Mouse (Mus musculus): ENCODE results near the gene Slc25a48.

The Slc25a48 gene

DNA sequence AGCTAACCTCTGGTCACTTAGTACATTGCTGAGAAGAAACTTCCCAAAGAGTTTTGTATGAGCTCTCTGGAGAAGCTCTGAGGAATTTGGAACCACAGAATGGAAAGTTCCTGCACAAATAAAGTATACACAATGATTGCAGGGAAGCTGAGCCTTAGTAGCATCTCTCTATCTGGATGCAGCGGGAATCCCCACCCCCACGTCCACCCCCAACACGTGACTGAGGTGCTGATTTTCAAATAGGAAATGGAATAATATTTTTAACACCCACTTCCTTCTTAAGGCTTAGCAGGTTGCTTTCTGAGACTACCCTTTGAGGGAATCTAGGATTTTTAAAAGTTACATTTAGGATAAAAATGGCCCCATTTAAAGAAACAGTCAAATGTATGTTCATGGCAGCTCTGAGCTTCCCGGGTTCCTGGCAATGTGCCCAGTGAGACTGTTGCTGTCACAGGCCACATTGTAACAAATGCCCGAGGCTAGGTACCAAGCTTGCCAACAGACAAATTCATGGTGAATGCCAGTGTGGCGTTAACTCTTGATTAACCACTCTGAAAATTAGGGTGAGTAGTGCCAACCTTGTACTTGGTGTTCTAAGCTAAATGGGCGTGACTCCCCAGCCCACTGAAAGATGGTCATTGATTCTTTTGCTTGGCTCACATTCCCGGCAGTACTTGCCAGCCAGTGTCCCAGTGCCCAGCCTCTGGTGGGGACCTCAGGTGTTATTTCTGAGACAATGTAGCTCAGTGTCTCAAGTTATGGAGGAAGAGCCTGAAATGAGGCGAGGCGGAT is 11.3 kb downstream of the Slc25a48 start:
- peak; percentile 24 for DNase-seq (ENCODE audit: low read depth)

DNA sequence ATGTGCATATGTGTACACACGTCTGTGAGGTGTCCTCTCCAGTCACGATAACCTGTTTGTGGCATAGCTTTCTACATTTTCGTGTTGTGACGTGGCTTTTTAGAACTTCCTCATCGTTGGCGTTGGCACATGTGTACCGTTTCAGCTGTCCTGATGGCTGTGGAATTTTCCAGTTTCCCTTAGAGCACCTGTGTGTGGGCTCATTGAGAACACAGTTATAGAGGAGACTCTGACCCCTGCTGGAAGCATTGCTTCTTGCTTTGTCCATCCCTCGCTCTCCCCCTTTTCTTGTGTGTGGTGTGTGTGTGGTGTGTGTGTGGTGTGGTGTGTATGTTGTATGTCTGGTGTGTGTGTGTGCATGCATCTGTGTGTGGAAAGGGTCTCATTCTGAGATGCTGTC is 11.9 kb downstream of the Slc25a48 start:
- DNase-seq (ENCODE audit: low read depth), result no peak

DNA sequence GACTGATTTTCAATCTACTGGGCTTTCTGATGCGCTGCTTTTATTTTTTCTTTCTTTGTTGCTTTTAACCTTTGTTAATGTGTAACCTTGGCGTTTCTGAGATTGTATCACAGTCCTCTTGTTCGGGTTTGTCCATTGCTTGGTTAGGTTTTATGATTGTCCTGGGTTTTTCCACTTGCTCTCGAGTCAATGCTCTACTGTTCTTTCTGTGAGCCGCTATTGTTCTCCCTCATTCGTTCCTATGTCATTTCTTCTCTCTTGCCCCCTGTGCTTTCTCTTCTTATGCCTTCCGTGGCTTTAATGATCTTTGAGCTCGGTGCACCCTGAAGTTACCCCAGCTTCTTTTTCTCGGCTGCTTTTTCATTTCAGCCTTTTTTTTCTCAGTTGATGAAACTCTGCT is 19.8 kb downstream of the Slc25a48 start:
- DNase-seq (ENCODE audit: low read depth), result no peak

DNA sequence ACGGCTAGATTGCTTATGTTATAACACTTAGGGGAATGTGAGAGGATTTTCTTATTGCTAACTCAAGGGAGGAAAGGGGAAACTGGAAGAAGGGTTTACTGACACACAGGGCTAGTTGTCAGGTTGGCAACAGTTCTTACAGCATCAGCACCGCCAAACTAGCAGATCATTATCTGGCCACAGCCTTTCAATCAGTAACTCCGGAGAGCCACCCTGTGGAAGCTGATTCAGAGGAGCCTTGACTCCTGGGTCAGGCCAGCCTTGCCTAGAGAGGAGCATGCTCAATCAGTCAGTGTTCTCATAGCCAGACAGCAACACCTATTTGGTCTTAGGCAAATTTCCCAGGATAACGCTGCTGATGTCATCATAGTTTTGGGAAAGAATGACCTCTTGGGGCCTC is 23.3 kb downstream of the Slc25a48 start:
- DNase-seq (ENCODE audit: low read depth), result peak; percentile 30

DNA sequence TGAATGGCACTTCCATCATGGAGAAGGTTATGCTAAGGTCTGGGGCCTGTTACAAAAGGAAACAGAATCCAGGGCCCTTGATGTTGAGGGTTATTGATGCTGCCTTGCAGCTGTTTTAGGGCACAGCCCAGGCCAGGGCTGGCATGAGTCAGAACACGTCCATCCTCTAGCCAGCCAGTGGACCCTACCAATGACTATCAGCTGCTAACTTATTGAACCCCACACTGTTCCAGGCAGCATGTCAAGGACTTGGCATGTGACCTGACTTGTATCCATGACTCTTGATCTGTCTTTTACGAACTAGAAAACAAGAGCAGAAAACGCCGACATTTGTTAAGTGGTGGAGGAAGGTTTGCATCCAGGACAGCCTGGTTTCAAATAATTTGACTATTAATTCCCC is 24.6 kb downstream of the Slc25a48 start:
- no peak for DNase-seq (ENCODE audit: low read depth)

DNA sequence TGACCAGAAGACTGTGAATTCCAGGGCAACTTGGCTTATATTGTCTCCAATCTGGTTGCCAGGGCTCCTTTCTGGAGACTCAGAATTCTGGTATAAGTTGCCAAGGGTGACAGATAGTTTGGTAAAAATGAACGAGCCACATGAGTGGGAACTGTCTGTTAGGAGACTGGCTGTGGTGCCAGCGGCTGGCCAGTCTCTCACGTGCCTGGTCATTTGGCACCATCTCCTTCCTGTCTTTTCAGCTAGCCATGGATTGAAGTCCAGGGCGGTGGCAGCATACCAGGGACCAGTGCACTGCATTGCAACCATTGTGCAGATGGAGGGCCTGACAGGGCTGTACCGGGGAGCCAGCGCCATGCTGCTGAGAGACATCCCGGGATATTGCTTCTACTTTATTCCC is 25.1 kb downstream of the Slc25a48 start:
- DNase-seq (ENCODE audit: low read depth), result no peak

DNA sequence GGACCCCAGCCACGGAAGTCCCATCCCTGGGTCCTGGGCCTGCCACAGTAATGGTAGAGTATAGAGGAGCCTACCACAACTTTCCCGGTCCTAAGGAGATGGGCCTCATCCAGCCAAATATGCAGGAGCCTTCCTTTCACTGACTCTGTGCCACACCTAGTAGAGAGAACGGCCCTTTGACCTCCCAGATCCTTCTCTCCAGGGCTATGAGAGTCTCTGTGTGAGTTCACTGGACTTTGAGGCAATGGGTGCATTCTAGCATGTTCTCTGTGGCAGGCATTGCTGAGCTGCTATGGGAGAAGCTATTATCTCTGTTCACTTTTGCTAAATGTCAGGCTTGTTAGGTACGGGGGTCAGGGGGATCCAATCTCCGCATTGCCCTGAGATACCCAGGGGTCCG is 25.6 kb downstream of the Slc25a48 start:
- no peak for DNase-seq (ENCODE audit: low read depth)

DNA sequence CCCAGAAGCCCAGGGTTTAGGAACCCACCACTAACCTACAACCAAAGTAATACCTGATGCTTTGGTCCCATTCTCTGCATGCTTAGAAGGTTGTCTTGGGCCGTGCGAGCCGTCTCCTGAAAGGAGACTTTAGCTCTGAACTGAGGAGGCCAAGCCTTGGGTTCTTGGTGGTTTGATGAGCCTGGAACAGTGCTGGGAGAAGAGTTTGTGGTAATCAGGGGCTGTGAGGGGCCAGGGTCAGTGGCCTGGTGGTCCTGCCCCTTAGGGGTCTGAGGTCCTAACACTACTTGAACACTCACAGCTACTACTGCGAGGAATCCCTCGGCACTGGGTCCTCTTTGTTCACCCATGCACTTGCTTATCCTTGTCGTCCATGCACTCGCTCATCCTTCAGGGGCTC is 29.6 kb downstream of the Slc25a48 start:
- DNase-seq (ENCODE audit: low read depth), result no peak

DNA sequence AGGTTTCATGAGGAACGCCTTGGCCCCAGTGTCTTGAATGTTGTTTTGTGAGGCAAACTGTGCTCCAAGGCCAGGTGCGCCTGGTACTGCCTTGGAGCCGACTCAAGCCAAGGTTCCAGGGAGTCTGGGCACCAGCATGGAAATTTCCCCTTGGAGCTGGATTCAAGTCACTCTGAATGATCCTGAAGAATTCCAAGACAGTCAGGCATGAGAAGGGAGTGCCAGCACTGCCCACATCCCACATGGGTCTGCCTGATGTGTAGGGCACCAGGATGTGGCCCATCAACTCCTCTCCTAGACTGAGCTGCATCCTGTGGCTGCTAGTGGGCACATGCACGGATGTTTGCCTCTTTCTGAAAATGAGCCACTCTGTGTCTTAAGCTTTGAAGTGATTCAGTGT is 30.4 kb downstream of the Slc25a48 start:
- no peak for DNase-seq (ENCODE audit: low read depth)

DNA sequence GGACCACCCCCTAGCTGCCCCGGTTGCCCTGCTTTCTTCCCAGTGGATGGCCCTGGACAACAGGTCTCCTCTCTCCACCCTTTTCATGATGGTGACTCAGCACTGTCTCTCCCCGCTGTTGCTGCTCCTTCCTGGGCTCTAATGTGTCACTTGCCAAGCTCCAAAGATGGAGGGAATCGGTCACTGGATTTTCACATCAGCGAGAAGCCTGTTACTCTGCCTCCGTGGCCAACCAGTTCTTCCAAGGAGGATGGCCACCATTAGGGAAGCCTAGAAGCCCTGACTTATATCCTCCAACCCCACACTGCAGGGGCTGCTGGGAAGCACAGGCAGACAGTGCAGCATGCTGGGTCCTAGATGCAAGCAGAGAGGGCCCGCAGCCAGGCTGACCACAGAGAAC is 33.1 kb downstream of the Slc25a48 start:
- no peak for DNase-seq (ENCODE audit: low read depth)

DNA sequence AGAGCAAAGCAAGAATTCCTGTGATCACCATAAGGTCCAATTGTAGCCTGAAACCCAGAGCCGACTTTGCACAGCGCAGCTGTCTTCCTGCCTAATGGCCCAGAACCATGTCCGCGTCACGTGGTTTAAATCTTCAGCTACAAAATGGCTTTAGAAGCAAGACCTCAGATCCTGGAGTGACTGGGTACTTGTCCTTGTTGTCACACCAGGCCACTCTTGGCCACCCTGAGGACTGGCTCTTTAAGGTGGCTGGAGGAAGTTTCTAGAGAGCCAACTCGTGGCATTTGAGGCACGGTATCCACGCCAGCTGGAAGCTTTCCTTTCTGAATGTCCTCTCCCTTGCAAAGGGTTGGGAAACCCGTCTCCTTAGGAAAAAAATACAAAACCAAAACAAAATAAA is 33.8 kb downstream of the Slc25a48 start:
- no peak for DNase-seq (ENCODE audit: low read depth)

DNA sequence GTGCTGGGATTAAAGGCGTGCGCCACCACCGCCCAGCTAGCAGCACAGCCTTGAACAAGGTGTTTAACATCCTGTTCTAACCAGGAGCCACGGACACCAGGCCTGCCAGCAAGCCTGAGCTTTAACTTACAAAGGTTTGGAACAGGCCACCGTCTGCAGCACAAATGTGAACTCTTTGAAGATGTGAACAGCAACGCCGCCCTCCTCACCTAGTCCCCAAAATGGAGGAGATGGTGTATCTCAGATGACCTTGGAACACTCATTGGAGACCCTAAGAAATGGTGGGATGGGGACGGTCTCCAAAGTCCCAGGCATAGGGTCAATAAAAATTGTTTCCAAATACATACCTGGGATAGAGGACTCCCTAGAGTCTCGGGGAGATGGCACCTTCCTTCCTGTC is 34.5 kb downstream of the Slc25a48 start:
- DNase-seq (ENCODE audit: low read depth), result no peak

DNA sequence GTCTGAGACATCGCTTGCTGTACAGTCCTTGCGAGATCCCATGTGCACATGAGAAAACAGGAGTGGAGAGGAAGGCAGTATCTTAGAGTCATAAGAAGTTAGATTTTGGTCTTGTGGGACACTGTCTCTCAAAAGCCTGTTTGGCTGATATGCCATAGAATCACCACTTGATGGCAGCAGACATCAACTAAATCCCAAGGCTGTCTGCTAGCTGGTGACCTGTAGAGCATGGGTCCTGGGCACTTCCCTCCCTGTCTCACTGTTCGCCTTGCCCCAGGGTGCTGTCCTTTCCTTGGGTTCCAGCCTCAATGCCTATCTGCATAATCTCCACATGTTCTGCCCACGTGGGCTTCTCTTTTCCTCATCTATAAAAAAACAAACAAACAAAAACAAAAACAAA is 37.2 kb downstream of the Slc25a48 start:
- peak; percentile 81 for DNase-seq (ENCODE audit: low read depth)

DNA sequence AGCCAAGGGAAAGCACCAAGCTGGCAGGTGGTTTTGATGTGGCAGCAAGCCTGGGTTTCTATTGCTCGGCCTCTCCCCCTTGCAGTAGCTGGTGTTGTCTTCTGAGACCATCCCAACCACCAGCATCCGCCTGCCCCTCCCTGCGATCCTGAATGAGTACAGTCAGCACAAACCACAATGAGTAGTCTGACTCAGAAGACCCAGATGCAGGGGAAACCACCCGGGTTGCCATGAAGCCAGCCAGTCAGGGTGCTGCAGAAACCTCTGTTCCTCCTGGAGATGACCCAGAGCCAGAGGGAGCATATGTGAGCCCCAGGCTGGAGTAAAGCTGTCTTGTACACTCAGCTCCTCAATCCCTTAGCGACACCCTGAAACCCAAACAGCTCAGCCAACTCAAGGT is 38.6 kb downstream of the Slc25a48 start:
- DNase-seq (ENCODE audit: low read depth), result peak; percentile 97

DNA sequence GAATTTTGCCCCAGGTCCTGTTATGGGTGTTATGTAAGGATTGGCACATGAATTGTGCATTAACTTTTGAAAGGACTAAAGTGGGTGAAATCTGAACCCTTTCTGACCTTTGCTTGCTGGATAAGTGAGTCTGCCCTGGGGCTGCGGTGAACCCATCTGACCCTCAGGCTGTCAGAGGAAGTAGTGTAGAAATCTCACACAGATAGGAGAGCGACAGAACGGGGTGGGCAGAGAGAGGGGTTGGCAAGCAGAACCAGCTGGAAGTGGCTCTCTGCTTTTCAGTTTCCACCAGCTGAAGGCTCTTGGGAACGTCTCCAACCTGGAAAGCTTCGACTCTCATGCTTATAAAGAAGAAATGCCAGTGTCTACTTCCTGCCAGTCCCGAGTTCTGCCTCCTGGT is 39.1 kb downstream of the Slc25a48 start:
- peak; percentile 89 for DNase-seq (ENCODE audit: low read depth)

DNA sequence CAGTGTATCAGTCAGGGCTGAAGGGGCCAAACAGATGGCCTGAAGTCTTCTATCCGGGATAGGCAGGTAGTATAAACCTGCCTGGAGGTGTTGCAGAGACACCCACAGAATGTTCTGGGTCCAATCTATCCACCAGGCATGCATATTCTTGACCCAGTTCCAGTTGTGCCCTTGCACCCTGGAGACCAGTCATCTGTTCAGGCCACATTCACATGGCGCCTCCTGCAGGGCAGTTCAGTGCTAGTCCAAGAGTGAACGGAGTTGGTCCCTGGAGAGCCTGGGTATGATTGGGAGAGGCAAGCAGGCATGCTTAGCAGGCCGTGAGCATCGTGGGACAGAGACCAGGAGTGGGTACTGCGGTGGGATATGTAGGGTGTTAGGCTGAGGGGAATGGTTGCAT is 39.9 kb downstream of the Slc25a48 start:
- no peak for DNase-seq (ENCODE audit: low read depth)

DNA sequence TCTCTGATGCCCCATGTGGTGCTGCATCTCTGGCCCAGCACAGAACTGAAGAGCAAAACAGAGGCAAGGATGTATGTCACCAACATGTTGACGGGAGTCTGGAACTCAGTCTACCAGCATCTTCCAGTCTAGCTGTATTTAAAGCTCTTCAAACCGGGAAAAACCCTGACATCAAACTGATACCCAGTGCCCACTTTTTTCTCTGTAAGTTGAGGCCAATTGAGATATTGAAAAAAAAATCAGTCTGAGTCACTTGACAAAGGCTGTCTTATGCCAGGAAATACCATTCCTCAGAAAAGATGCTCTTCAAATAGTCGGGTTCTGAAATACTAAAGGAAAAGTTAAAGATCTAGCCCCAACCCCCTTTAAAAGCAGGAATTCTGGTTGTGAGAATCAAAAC is 44.0 kb downstream of the Slc25a48 start, which contains the start of gene Il9:
Il9 (minus strand) TSS at position 101 of the 400 bp plus-strand sequence.
- no peak for DNase-seq (ENCODE audit: low read depth)

DNA sequence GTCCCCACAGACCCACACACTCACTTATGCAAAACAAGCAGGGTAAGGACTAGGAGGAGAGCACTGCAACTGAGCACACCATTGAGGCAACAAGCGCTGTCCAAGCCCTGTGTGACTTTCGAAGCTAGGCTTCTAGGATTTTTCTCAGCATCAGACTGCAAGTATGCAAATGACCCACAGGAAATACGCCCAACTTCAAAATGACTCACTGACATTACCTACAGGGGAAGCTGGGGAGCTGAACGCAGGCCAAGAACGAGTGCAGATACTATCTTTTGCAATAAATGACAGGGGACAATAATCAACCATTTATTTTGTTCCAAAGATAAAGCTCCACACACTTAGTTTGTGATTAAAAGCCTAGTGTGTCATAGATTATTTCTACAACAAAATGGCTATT is 49.9 kb downstream of the Slc25a48 start:
- DNase-seq (ENCODE audit: low read depth), result peak; percentile 74

DNA sequence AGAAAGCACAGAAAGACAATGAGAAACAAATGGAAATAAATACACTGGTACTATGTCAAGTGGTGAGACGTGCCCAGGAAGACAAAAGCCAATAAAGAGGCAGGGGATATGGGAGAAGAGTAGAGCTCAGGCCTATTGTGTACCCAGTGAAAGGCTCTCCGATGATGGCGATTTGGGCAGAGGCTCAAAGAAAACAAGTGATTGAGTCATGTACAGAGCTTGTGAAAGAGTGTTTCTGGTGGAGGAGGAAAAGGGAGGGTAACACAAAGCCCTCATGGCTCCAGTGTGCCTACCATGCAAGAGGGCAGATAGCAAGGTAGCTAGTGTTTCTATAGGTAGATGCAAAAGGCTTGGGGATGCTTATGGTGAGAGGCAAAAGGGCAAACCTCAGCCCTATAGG is 56.3 kb downstream of the Slc25a48 start:
- no peak for DNase-seq (ENCODE audit: low read depth)

DNA sequence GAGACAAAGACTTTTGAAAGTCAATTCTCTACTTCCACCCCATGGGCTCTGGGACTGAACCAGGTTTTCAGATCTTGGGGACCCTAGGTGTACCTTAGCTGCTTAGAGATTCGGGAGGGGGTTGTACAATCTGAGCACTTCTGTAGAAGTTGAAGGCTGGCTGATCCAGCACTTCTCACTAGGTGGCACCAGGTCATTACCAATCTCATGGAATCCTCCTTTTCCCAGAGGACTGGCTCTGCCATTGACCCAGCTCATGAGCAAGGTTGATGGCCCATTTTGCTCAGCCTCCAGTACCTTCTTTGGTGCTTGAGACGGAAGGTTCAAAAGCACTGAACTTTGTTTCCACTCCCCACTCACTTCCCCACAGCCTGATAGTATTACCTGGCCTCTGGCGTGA is 62.0 kb downstream of the Slc25a48 start:
- DNase-seq (ENCODE audit: low read depth), result peak; percentile 23

DNA sequence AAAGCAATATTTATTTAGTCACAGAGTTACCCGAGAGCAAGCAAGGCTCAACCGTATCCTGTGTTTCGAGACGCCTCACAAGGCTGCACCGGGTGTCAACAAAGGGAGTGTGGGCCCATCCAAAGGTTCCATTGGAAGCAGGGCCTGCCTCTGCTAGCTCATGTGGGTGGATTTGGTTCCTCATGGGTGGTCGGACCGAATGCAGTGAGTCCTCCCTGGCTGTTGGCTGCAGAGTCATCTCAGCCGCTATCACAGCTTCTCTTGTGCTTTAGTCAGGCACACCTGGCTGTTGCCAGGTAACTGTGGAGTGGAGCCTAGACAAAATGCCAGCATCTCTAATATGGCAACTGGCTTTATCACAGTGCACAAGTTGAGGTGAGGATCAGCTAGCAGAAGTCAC is 62.5 kb downstream of the Slc25a48 start:
- no peak for DNase-seq (ENCODE audit: low read depth)

DNA sequence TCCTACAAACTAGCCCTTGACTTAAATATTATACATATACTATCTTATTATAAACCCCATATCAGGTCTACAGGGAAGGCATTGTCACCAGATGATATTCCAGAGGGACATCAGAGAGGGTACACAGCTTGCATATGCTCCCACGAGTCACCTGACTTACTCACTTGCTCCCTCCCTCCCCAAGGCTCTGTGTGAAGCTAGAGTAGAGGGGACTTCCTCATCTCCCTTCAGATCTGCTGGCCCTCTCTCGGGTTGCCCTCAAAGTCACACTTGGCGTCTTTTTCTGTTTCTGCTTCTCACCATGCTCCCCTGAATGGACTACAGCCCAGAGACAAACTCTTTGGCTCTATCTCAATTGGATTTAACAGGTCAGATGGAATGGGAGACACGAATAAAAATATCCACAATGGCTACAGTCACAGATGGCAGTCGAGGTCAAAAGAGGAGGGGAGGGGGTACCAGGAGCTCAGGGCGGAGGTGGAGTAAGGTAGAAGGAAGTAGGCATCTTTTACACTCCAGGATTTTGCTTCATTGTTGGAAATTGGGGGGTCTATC is 63.8 kb downstream of the Slc25a48 start:
- DNase-seq (ENCODE audit: low read depth), result no peak

DNA sequence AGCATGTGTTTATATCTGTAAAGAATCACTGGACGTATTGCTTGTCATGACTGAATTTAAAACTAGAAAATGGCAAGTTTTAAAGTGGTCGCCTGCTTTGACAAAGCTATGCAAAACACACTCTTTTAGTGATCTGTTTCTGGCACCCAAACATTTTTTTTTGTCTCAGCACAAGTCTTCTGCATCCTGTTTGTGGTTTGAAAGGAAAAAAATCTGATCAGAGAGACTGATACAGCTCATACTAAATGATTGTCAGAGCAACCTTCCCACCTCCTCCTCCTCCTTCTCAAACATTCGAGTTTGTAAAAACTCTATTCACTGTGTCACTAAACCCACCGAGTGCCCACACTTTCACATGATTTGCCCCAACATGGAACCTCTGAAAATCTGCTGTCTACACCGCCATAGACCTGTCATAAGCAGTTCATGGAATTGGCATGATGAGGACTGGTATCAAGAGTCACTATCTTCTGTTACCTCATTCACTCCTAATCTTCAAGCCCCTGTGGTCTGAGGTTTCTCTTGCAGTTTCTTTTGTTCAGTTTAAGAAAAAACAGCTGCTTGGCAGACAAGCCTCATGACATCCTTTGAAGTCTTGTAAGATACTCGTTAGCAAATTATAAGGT is 68.8 kb downstream of the Slc25a48 start:
- peak; percentile 87 for DNase-seq (ENCODE audit: low read depth)

DNA sequence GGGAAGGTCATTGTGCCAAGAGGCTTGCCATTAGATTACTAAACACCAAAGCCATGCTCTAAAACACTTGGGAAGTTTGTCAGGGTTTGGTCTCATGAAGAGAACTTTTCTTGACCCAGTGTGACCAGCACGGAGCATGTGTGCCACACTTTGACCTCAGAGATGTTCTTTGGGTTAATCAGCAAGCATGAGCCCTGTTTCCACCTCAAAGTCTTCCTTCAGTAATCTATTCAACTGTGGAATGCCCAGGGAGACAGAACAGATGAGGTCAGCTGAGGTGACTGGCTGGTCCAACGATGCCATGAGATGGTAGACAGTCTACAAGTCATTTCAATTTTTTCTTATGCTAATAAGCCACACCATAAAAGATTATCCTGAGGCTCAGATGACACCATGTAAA is 71.6 kb downstream of the Slc25a48 start:
- no peak for DNase-seq (ENCODE audit: low read depth)

Data from 416B (cell line).